Mouse (Mus musculus): Measurements from ENCODE around the gene Enpep. TPM values are rescaled to one million over a fixed set of nuclear protein-coding genes. Genes with fewer than 3 reads are reported as not detected.

The Enpep gene
- 0.04 TPM in 1 of 2 replicates, not detected in the other for polyA plus RNA-seq (2012; ENCODE audit: low replicate concordance)

DNA sequence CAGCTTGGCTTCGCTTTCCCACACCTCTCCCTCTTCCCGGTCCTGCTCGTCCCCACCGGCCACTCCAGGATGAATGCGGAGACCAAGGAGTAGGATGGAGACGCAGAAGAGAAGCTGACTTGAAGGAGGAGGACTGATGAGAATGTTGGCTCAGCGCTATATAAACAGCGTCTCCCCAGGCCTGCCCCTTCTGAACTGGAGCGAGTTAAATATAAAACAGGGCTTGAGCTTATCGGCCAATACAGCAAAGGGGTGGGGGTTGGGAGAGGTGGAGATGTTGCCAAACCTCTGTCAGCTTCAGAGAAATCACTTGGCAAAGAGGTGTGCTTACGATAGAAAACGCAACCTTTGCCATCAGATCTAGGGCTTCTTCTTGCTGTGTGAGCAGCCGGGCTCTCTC lies at the start of gene Enpep:
TSS of gene Enpep (minus strand) at position 135 of the 400 bp plus-strand sequence.

Other genes with a start within 250 kb of the Enpep start
- gene Pitx2, start 132.8 kb downstream of the Enpep start, polyA plus RNA-seq (2012; ENCODE audit: low replicate concordance) = 0.08 and 0.10 TPM in 2 replicates
- gene Elovl6, start 199.6 kb upstream of the Enpep start, polyA plus RNA-seq (2012; ENCODE audit: low replicate concordance) = 0.40 and 0.43 TPM in 2 replicates

All from hematopoietic multipotent progenitor cell, adult 10-12 weeks (in vitro differentiated cells).